Mouse (Mus musculus) neural tube, embryonic 15.5 days (tissue): ENCODE measurements around the gene Stkld1. TPM values are rescaled to one million over a fixed set of nuclear protein-coding genes. Genes with fewer than 3 reads are reported as not detected.

Experiments used
- ATAC-seq: fragments of 200-750 bp; cut with Nextera tagmentation; 2 replicates; pipeline ENCODE4 v1.8.0; 2017; ENCODE audit warnings: mild to moderate bottlenecking, moderate TSS enrichment, moderate library complexity; ENCODE audit not compliant: low FRiP score
- H3K27ac ChIP-seq: fragments of 300-500 bp; sonication (generic); replicated peaks from 2 replicates; pipeline ENCODE4 v1.5.1; 2015; ENCODE audit warnings: mild to moderate bottlenecking, inconsistent platforms
- H3K27me3 ChIP-seq: fragments of 300-500 bp; sonication (generic); replicated peaks from 2 replicates; pipeline ENCODE4 v1.6.1; 2015; ENCODE audit warnings: inconsistent platforms
- H3K36me3 ChIP-seq: fragments of 300-500 bp; sonication (generic); 2 replicates; pipeline ENCODE4 v1.6.1; 2015; ENCODE audit warnings: inconsistent platforms
- H3K4me1 ChIP-seq: fragments of 300-500 bp; sonication (generic); 2 replicates; pipeline ENCODE4 v1.6.1; 2015; ENCODE audit warnings: inconsistent platforms
- H3K4me2 ChIP-seq: fragments of 300-500 bp; sonication (generic); 2 replicates; pipeline ENCODE4 v1.6.1; 2015; ENCODE audit warnings: inconsistent platforms, mild to moderate bottlenecking, moderate library complexity
- H3K4me3 ChIP-seq: fragments of 300-500 bp; sonication (generic); replicated peaks from 2 replicates; pipeline ENCODE4 v1.5.1; 2015; ENCODE audit warnings: mild to moderate bottlenecking, inconsistent platforms
- H3K9ac ChIP-seq: fragments of 300-500 bp; sonication (generic); replicated peaks from 2 replicates; pipeline ENCODE4 v1.6.1; 2015; ENCODE audit warnings: mild to moderate bottlenecking, inconsistent platforms
- H3K9me3 ChIP-seq: fragments of 300-500 bp; sonication (generic); replicated peaks from 2 replicates; pipeline ENCODE4 v1.6.1; 2016; ENCODE audit warnings: inconsistent platforms
- WGBS: fragments of 180-500 bp; shearing (Covaris S2); methylation state at CpG from one replicate; pipeline ENCODE4 v1.1.7; 2015; ENCODE audit warnings: mixed read lengths; 5-methylcytosine and 5-hydroxymethylcytosine counted together
- polyA plus RNA-seq: library from polyadenylated mRNA; unstranded; fragments of >200 nt; fragmentation: Nextera tagmentation; extraction: Ambion mirVana; gene quantifications from 2 replicates; pipeline ENCODE4 v1.2.1, GENCODE M21; 2015

Gene Stkld1
- polyA plus RNA-seq, 1 experiment from 2014 or later: 0.61 TPM

DNA sequence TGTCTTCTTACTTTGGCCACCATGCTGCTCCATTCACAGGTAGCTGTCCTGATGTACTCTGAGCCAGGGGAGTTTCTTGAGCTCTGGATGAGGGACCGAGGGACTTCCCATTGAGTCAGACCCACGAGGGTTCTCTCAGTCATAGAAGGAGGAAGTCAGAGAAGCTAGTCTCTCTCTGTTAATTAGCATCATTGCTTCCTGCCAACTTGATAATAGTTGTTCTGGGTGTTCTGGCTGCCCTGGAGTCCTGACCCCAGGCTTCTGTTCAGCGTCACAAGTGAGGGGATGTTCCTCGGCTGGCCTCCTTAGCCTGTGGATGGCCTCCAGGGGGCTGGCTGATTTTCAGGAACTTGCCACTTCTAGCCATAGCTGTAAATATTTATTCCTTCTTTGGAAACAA lies 40.1 kb downstream of the Stkld1 start:
- Histone ChIP-seq H3K4me2 (no peak overlapping the region), H3K27ac (no peak overlapping the region), H3K27me3 (no peaks in the 10 kb centered on the region), H3K9ac (no peak overlapping the region), H3K4me1 (no peaks in the 10 kb centered on the region), H3K9me3 (no peaks in the 10 kb centered on the region), H3K4me3 (no peak overlapping the region), H3K36me3 (no peaks in the 10 kb centered on the region)
- WGBS: 72% methylated on average over 4 of the region's 4 CpGs
- no peak for ATAC-seq

DNA sequence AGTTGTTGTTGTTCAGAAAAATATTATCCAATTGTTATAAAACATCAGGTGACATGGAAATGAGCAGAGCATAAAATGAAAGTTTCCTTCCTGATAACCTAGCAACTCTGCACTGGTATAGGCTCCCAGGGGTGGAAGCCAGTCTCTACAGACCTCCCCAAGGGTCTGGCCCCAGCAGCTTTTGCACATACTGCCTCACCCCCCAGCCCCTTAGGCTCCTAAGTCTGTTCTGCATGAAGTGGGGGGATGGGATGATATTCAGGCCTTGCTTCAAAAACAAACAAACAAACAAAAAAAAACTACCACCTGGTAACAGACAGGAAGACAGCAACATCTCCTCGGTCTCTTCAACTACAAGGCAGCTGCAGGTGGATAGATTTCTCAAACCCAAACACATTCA lies 46.5 kb downstream of the Stkld1 start:
- 76% methylated on average over 1 of the region's 1 CpGs for WGBS
- no peak for ATAC-seq

DNA sequence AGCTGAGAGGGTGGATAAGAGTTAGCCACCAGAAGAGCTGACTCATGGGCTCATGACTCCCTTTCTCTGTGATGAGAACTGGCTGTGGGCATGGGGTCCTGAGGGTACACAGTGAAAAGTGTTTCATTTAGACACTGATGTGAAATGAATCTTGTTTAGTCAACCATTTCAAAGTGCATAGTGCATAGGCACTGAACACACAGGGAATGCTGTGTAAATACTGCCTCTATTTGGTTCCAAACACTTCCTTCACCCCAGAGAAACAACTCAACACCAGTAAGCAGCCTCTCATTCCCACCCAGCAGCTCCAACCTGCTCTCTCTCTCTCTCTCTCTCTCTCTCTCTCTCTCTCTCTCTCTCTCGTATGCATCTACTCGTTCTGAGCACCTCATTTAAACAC lies 50.3 kb downstream of the Stkld1 start:
- ATAC-seq: no peak
- Histone ChIP-seq H3K36me3 (no peaks in the 10 kb centered on the region), H3K4me3 (no peak overlapping the region), H3K4me1 (no peaks in the 10 kb centered on the region), H3K9me3 (no peaks in the 10 kb centered on the region), H3K4me2 (no peak overlapping the region), H3K9ac (no peak overlapping the region), H3K27me3 (no peaks in the 10 kb centered on the region), H3K27ac (no peak overlapping the region)
- WGBS: 83% methylated on average over 2 of the region's 2 CpGs

More for the DNA sequence above, 46.5 kb downstream of the Stkld1 start:
- no peaks in the 10 kb centered on the region for H3K9me3 ChIP-seq
- H3K27me3 ChIP-seq: no peaks in the 10 kb centered on the region
- H3K4me1 ChIP-seq: no peaks in the 10 kb centered on the region
- no peak overlapping the region for H3K27ac ChIP-seq
- no peak overlapping the region for H3K4me3 ChIP-seq
- H3K4me2 ChIP-seq: no peak overlapping the region
- no peaks in the 10 kb centered on the region for H3K36me3 ChIP-seq
- no peak overlapping the region for H3K9ac ChIP-seq

DNA sequence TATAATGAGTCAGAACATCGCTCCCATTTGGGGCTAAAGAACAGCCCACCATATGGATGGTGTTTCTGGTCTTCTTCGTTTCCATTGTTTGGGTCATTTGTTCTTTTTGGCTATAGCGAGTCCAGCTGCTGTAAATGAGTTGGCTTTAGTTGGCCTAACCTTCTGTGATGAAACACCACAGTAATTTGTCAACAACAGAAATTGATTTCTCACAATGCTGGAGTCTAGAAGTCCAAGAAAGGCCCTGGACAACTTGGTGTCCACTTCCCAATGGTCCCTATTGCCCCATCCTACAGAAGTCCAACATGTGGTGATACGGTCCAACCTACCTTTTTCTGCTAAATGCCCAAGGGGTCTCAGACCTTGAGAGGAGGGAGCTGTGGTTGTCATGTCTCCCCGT lies 50.8 kb downstream of the Stkld1 start:
- H3K4me1 ChIP-seq: no peaks in the 10 kb centered on the region
- H3K27ac ChIP-seq: no peak overlapping the region
- ATAC-seq: no peak
- H3K27me3 ChIP-seq: no peaks in the 10 kb centered on the region
- no peaks in the 10 kb centered on the region for H3K36me3 ChIP-seq
- no peak overlapping the region for H3K4me3 ChIP-seq
- 86% methylated on average over 5 of the region's 5 CpGs for WGBS
- no peak overlapping the region for H3K4me2 ChIP-seq
- no peak overlapping the region for H3K9ac ChIP-seq
- no peaks in the 10 kb centered on the region for H3K9me3 ChIP-seq

DNA sequence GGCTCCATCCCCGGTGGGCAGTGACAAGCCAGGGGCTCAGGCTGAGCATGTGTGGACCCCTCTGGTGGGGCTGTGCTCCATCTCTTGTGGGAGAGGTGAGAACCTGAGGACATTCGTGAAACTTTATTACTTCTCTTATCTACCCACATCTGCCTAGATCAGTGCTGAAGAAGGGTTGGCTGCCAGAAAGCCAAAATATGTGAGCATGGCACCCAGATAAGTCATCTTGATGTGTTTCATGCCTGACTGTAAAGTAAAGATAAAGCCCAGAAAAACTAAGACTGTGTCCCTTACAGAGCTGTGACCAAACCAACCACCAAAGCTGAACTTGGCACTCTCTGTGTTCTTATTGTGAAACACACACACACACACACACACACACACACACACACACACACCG lies 60.1 kb downstream of the Stkld1 start:
- Histone ChIP-seq H3K36me3 (no peaks in the 10 kb centered on the region), H3K9me3 (no peaks in the 10 kb centered on the region), H3K9ac (no peak overlapping the region), H3K4me2 (no peak overlapping the region), H3K4me1 (no peaks in the 10 kb centered on the region), H3K27me3 (no peaks in the 10 kb centered on the region), H3K4me3 (no peak overlapping the region), H3K27ac (no peak overlapping the region)
- ATAC-seq: no peak
- WGBS: 89% methylated on average over 3 of the region's 3 CpGs

DNA sequence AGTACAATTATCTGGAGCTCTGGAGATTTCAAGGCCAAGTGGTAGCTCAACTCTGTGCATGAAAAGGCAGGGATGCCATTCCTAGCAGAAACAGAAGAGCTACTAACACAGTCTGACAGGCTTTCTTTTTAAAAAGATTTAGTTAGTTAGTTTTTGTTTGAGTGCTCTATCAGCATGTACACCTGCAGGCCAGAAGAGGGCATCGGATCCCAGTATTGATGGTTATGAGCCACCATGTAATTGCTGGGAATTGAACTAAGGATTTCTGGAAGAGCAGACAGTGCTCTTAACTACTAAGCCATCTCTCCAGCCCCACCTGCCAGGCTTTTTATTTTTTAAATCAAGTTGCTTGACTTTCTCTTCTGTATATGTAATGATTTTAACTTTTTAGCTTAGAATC lies 63.7 kb downstream of the Stkld1 start:
- H3K9ac ChIP-seq: no peak overlapping the region
- H3K4me1 ChIP-seq: no peaks in the 10 kb centered on the region
- no peak overlapping the region for H3K27ac ChIP-seq
- no peaks in the 10 kb centered on the region for H3K27me3 ChIP-seq
- 77% methylated on average over 1 of the region's 1 CpGs for WGBS
- no peaks in the 10 kb centered on the region for H3K36me3 ChIP-seq
- no peaks in the 10 kb centered on the region for H3K9me3 ChIP-seq
- no peak overlapping the region for H3K4me3 ChIP-seq
- no peak for ATAC-seq
- no peak overlapping the region for H3K4me2 ChIP-seq

DNA sequence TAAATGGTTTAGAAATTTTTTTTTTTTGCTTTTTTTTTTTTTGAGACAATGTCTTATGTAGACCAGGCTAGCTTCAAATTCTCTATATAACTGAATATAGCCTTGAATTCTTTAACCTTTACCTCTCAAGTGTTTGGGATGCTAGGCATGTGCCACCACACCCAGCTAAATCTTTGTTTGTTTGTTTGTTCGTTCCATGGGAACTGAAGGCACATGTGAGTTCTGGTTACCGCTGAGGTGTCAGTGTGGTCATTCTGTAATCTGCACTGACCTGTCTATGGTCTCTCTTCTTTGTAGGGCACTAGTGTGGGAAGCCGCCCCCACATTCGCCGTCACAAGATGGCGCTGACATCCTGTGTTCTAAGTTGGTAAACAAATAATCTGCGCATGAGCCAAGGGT lies 64.1 kb downstream of the Stkld1 start:
- no peak overlapping the region for H3K4me3 ChIP-seq
- no peaks in the 10 kb centered on the region for H3K36me3 ChIP-seq
- no peak overlapping the region for H3K9ac ChIP-seq
- H3K4me1 ChIP-seq: no peaks in the 10 kb centered on the region
- 93% methylated on average over 7 of the region's 7 CpGs for WGBS
- no peak overlapping the region for H3K4me2 ChIP-seq
- H3K9me3 ChIP-seq: no peaks in the 10 kb centered on the region
- H3K27me3 ChIP-seq: no peaks in the 10 kb centered on the region
- ATAC-seq: no peak
- H3K27ac ChIP-seq: no peak overlapping the region

Other genes with a start within 250 kb of the Stkld1 start
- gene Abo, start 69.1 kb upstream of the Stkld1 start, polyA plus RNA-seq: not detected in 2 replicates
- gene Surf6, start 31.2 kb upstream of the Stkld1 start, polyA plus RNA-seq: 29.4 and 32.2 TPM in 2 replicates
- 95.7 and 108 TPM in 2 replicates for gene Med22, start 23.4 kb upstream of the Stkld1 start, polyA plus RNA-seq
- gene Rpl7a, start 23.3 kb upstream of the Stkld1 start, polyA plus RNA-seq: 385 and 446 TPM in 2 replicates
- 56.6 and 58.4 TPM in 2 replicates for gene Surf2, start 17.7 kb upstream of the Stkld1 start, polyA plus RNA-seq
- gene Surf1, start 17.5 kb upstream of the Stkld1 start, polyA plus RNA-seq: 89.2 and 97.5 TPM in 2 replicates
- gene Surf4, start 119 bp upstream of the Stkld1 start, polyA plus RNA-seq: 110 and 126 TPM in 2 replicates
- gene Rexo4, start 30.3 kb downstream of the Stkld1 start, polyA plus RNA-seq: 38.0 and 39.2 TPM in 2 replicates
- 0.09 TPM in 1 of 2 replicates, not detected in the other for gene Adamts13, start 39.4 kb downstream of the Stkld1 start, polyA plus RNA-seq
- 98.5 and 103 TPM in 2 replicates for gene Cacfd1, start 75.9 kb downstream of the Stkld1 start, polyA plus RNA-seq
- 17.2 and 20.0 TPM in 2 replicates for gene Slc2a6, start 94.0 kb downstream of the Stkld1 start, polyA plus RNA-seq
- 2.5 and 3.4 TPM in 2 replicates for gene Mymk, start 138.1 kb downstream of the Stkld1 start, polyA plus RNA-seq
- gene Adamtsl2, start 145.3 kb downstream of the Stkld1 start, polyA plus RNA-seq: 7.2 and 7.7 TPM in 2 replicates
- 10.1 and 10.3 TPM in 2 replicates for gene Fam163b, start 208.4 kb downstream of the Stkld1 start, polyA plus RNA-seq
- 0.29 and 0.37 TPM in 2 replicates for gene Dbh, start 231.2 kb downstream of the Stkld1 start, polyA plus RNA-seq